Mouse (Mus musculus) liver, embryonic 12.5 days (tissue): ENCODE data around the gene Dpy30. TPM values are rescaled to one million over a fixed set of nuclear protein-coding genes. Genes with fewer than 3 reads are reported as not detected.
A peak's percentile ranks its signal among the peaks of the same experiment; 100 is the strongest.

Source experiments
- ATAC-seq: fragments of 200-750 bp; cut with Nextera tagmentation; 2 replicates; pipeline ENCODE4 v1.8.0; 2017; ENCODE audit warnings: moderate number of reproducible peaks, mild to moderate bottlenecking, moderate library complexity
- H3K27ac ChIP-seq: fragments of 300-500 bp; sonication (generic); 2 replicates; pipeline ENCODE4 v1.5.1; 2016; ENCODE audit warnings: mild to moderate bottlenecking
- H3K27me3 ChIP-seq: fragments of 300-500 bp; sonication (generic); replicated peaks from 2 replicates; pipeline ENCODE4 v1.6.1; 2016; ENCODE audit warnings: mild to moderate bottlenecking, moderate library complexity
- H3K36me3 ChIP-seq: fragments of 300-500 bp; sonication (generic); 2 replicates; pipeline ENCODE4 v1.6.1; 2016; ENCODE audit warnings: mild to moderate bottlenecking, moderate library complexity
- H3K4me1 ChIP-seq: fragments of 300-500 bp; sonication (generic); 2 replicates; pipeline ENCODE4 v1.6.1; 2016
- H3K4me2 ChIP-seq: fragments of 300-500 bp; sonication (generic); 2 replicates; pipeline ENCODE4 v1.6.1; 2016; ENCODE audit warnings: mild to moderate bottlenecking, moderate library complexity
- H3K4me3 ChIP-seq: fragments of 300-500 bp; sonication (generic); 2 replicates; pipeline ENCODE4 v1.5.1; 2016; ENCODE audit warnings: mild to moderate bottlenecking, moderate library complexity
- H3K9ac ChIP-seq: fragments of 300-500 bp; sonication (generic); 2 replicates; pipeline ENCODE4 v1.6.1; 2016; ENCODE audit warnings: mild to moderate bottlenecking, moderate library complexity
- H3K9me3 ChIP-seq: fragments of 300-500 bp; sonication (generic); replicated peaks from 2 replicates; pipeline ENCODE4 v1.6.1; 2016; ENCODE audit warnings: mild to moderate bottlenecking, moderate library complexity
- WGBS: fragments of 180-500 bp; shearing (Covaris S2); methylation state at CpG from one replicate; pipeline ENCODE4 v1.1.7; 2016; ENCODE audit not compliant: insufficient replicate concordance; 5-methylcytosine and 5-hydroxymethylcytosine counted together
- polyA plus RNA-seq: library from polyadenylated mRNA; unstranded; fragments of >200 nt; fragmentation: Nextera tagmentation; extraction: Ambion mirVana; gene quantifications from 2 replicates; pipeline ENCODE4 v1.2.1, GENCODE M21; 2016

The Dpy30 gene
- polyA plus RNA-seq, 1 experiment from 2014 or later: 209 TPM

GRCm38 (mm10) chr17:74291640-74292361, 31.9 kb downstream of the Dpy30 start:
- no peak for ATAC-seq
- Histone ChIP-seq H3K36me3 (peaks cover 25% of the 10 kb centered on the region), H3K4me1 (peaks cover 69% of the 10 kb centered on the region), H3K9me3 (no peaks in the 10 kb centered on the region), H3K4me3 (peak overlapping the region; percentile 96), H3K9ac (peak overlapping the region; percentile 68), H3K27me3 (no peaks in the 10 kb centered on the region), H3K27ac (peak overlapping the region; percentile 77), H3K4me2 (peak overlapping the region; percentile 81)
- WGBS: 46% methylated on average over 4 of the region's 4 CpGs

- Histone ChIP-seq H3K4me3 (peak overlapping the region; percentile 96), H3K9me3 (no peaks in the 10 kb centered on the region), H3K4me1 (peaks cover 73% of the 10 kb centered on the region), H3K9ac (peak overlapping the region; percentile 68), H3K36me3 (peaks cover 25% of the 10 kb centered on the region), H3K27me3 (no peaks in the 10 kb centered on the region), H3K27ac (peak overlapping the region; percentile 67), H3K4me2 (peak overlapping the region; percentile 81)
- no peak for ATAC-seq
These were observed 32.9 kb downstream of the Dpy30 start for GRCm38 (mm10) chr17:74290869-74291268.

GRCm38 (mm10) chr17:74290198-74290597, 33.5 kb downstream of the Dpy30 start:
- no peak for ATAC-seq
- peaks cover 79% of the 10 kb centered on the region for H3K4me1 ChIP-seq

GRCm38 (mm10) chr17:74288626-74289025, 35.1 kb downstream of the Dpy30 start:
- H3K9me3 ChIP-seq: no peaks in the 10 kb centered on the region
- 86% methylated on average over 2 of the region's 2 CpGs for WGBS
- H3K9ac ChIP-seq: no peak overlapping the region; the same call in 1 of the 2 replicates
- 0 out of 2 replicates have a peak overlapping the region, but pooled peaks have one; percentile 13 for H3K27ac ChIP-seq
- H3K4me1 ChIP-seq: peaks cover 91% of the 10 kb centered on the region
- no peak for ATAC-seq
- H3K36me3 ChIP-seq: peaks cover 25% of the 10 kb centered on the region
- no peak overlapping the region for H3K4me3 ChIP-seq
- no peaks in the 10 kb centered on the region for H3K27me3 ChIP-seq
- no peak overlapping the region for H3K4me2 ChIP-seq

More at GRCm38 (mm10) chr17:74290198-74290597, 33.5 kb downstream of the Dpy30 start:
- H3K9ac ChIP-seq: peak overlapping the region; percentile 29; the same call in 1 of the 2 replicates
- H3K27me3 ChIP-seq: no peaks in the 10 kb centered on the region
- no peak overlapping the region for H3K4me3 ChIP-seq
- H3K27ac ChIP-seq: peak overlapping the region; percentile 67; the same call in 1 of the 2 replicates
- peaks cover 25% of the 10 kb centered on the region for H3K36me3 ChIP-seq
- H3K9me3 ChIP-seq: no peaks in the 10 kb centered on the region
- H3K4me2 ChIP-seq: peak overlapping the region; percentile 81
- 48% methylated on average over 3 of the region's 3 CpGs for WGBS

GRCm38 (mm10) chr17:74286140-74286730, 37.5 kb downstream of the Dpy30 start:
- Histone ChIP-seq H3K4me2 (peak overlapping the region; percentile 45), H3K27me3 (no peaks in the 10 kb centered on the region), H3K9me3 (no peaks in the 10 kb centered on the region), H3K4me1 (peaks cover 88% of the 10 kb centered on the region), H3K27ac (peak overlapping the region; percentile 59), H3K9ac (peak overlapping the region; percentile 39; the same call in 1 of the 2 replicates), H3K4me3 (no peak overlapping the region), H3K36me3 (peaks cover 28% of the 10 kb centered on the region)
- WGBS: 50% methylated on average over 4 of the region's 4 CpGs
- ATAC-seq: peak; percentile 75

GRCm38 (mm10) chr17:74285730-74286129, 38.0 kb downstream of the Dpy30 start:
- 66% methylated on average over 2 of the region's 2 CpGs for WGBS
- H3K9me3 ChIP-seq: no peaks in the 10 kb centered on the region
- peaks cover 32% of the 10 kb centered on the region for H3K36me3 ChIP-seq
- H3K9ac ChIP-seq: peak overlapping the region; percentile 39; the same call in 1 of the 2 replicates
- H3K27me3 ChIP-seq: no peaks in the 10 kb centered on the region
- peak overlapping the region; percentile 59; the same call in 1 of the 2 replicates for H3K27ac ChIP-seq
- H3K4me1 ChIP-seq: peaks cover 88% of the 10 kb centered on the region
- no peak for ATAC-seq
- H3K4me3 ChIP-seq: no peak overlapping the region
- peak overlapping the region; percentile 45 for H3K4me2 ChIP-seq

- H3K36me3 ChIP-seq: peaks cover 37% of the 10 kb centered on the region
- WGBS: 67% methylated on average over 2 of the region's 2 CpGs
- peak; percentile 34 for ATAC-seq
- peak overlapping the region; percentile 44 for H3K4me2 ChIP-seq
- no peaks in the 10 kb centered on the region for H3K27me3 ChIP-seq
- H3K4me3 ChIP-seq: no peak overlapping the region
- peak overlapping the region; percentile 61 for H3K27ac ChIP-seq
- H3K4me1 ChIP-seq: peaks cover 86% of the 10 kb centered on the region
- H3K9me3 ChIP-seq: no peaks in the 10 kb centered on the region
- peak overlapping the region; percentile 40; the same call in 1 of the 2 replicates for H3K9ac ChIP-seq
These were observed 39.2 kb downstream of the Dpy30 start for GRCm38 (mm10) chr17:74284397-74285115.

- Histone ChIP-seq H3K4me2 (no peak overlapping the region), H3K4me1 (peaks cover 85% of the 10 kb centered on the region), H3K9me3 (no peaks in the 10 kb centered on the region), H3K27me3 (no peaks in the 10 kb centered on the region), H3K4me3 (no peak overlapping the region), H3K36me3 (peaks cover 14% of the 10 kb centered on the region), H3K9ac (no peak overlapping the region), H3K27ac (no peak overlapping the region)
- WGBS: 83% methylated on average over 3 of the region's 3 CpGs
- ATAC-seq: no peak
These were observed 41.7 kb downstream of the Dpy30 start for GRCm38 (mm10) chr17:74282024-74282423.

- no peaks in the 10 kb centered on the region for H3K9me3 ChIP-seq
- H3K4me3 ChIP-seq: no peak overlapping the region
- H3K27me3 ChIP-seq: no peaks in the 10 kb centered on the region
- H3K4me1 ChIP-seq: peaks cover 76% of the 10 kb centered on the region
- H3K4me2 ChIP-seq: peak overlapping the region; percentile 29
- 77% methylated on average over 8 of the region's 8 CpGs for WGBS
- H3K36me3 ChIP-seq: peaks cover 25% of the 10 kb centered on the region
- H3K9ac ChIP-seq: no peak overlapping the region
- H3K27ac ChIP-seq: peak overlapping the region; percentile 74
- peak; percentile 74 for ATAC-seq
These were observed 44.5 kb downstream of the Dpy30 start for GRCm38 (mm10) chr17:74278966-74279869.

- Histone ChIP-seq H3K9ac (no peak overlapping the region), H3K4me2 (no peak overlapping the region), H3K36me3 (peaks cover 18% of the 10 kb centered on the region), H3K4me3 (no peak overlapping the region), H3K9me3 (no peaks in the 10 kb centered on the region), H3K4me1 (peaks cover 73% of the 10 kb centered on the region), H3K27ac (no peak overlapping the region), H3K27me3 (no peaks in the 10 kb centered on the region)
- WGBS: 50% methylated on average over 3 of the region's 3 CpGs
- no peak for ATAC-seq
These were observed 49.3 kb downstream of the Dpy30 start for GRCm38 (mm10) chr17:74274471-74274870.

GRCm38 (mm10) chr17:74272683-74273205, 51.0 kb downstream of the Dpy30 start:
- peak; percentile 38; the same call in 1 of the 2 replicates for ATAC-seq
- Histone ChIP-seq H3K27ac (peak overlapping the region; percentile 49; the same call in 1 of the 2 replicates), H3K4me1 (peaks cover 70% of the 10 kb centered on the region), H3K4me3 (no peak overlapping the region), H3K36me3 (peaks cover 36% of the 10 kb centered on the region), H3K4me2 (peak overlapping the region; percentile 42), H3K9me3 (peaks cover 9% of the 10 kb centered on the region), H3K27me3 (no peaks in the 10 kb centered on the region), H3K9ac (no peak overlapping the region)
- 43% methylated on average over 16 of the region's 16 CpGs for WGBS
